Mouse (Mus musculus) cerebellum, postnatal 14 days (tissue): ENCODE data around the gene Tmem132c.

Source experiments
- DNase-seq, 2 experiments: peaks; one replicate each; pipeline ENCODE4 v3.0.0; 2021; ENCODE audit warnings: mixed read lengths in 2 of 2

Gene Tmem132c

GRCm38 (mm10) chr5:127286886-127287285 lies 45.3 kb downstream of the Tmem132c start:
- DNase-seq: no peak

- peak in 1 of 2 experiments; percentile 31 for DNase-seq
Observed at GRCm38 (mm10) chr5:127289659-127290058, 48.1 kb downstream of the Tmem132c start.

- DNase-seq: peak; percentile 84 to 94
Observed at GRCm38 (mm10) chr5:127290461-127291250, 49.0 kb downstream of the Tmem132c start.

- peak in 1 of 2 experiments; percentile 45 for DNase-seq
Observed at GRCm38 (mm10) chr5:127291581-127291980, 50.0 kb downstream of the Tmem132c start.

GRCm38 (mm10) chr5:127293698-127294097 lies 52.1 kb downstream of the Tmem132c start:
- no peak for DNase-seq

GRCm38 (mm10) chr5:127297461-127297860 lies 55.9 kb downstream of the Tmem132c start:
- DNase-seq: no peak

- DNase-seq: no peak
Observed at GRCm38 (mm10) chr5:127298060-127298459, 56.5 kb downstream of the Tmem132c start.

- DNase-seq: no peak
Observed at GRCm38 (mm10) chr5:127299010-127299409, 57.4 kb downstream of the Tmem132c start.

GRCm38 (mm10) chr5:127300597-127301254 lies 59.1 kb downstream of the Tmem132c start:
- DNase-seq: peak; percentile 88 to 90

GRCm38 (mm10) chr5:127305312-127305711 lies 63.7 kb downstream of the Tmem132c start:
- no peak for DNase-seq

- DNase-seq: peak; percentile 85 to 87
Observed at GRCm38 (mm10) chr5:127305719-127306118, 64.1 kb downstream of the Tmem132c start.

GRCm38 (mm10) chr5:127306726-127307125 lies 65.1 kb downstream of the Tmem132c start:
- DNase-seq: no peak

GRCm38 (mm10) chr5:127310318-127311004 lies 68.9 kb downstream of the Tmem132c start:
- DNase-seq: no peak

GRCm38 (mm10) chr5:127311005-127311331 lies 69.4 kb downstream of the Tmem132c start:
- DNase-seq: no peak

- peak; percentile 51 to 64 for DNase-seq
Observed at GRCm38 (mm10) chr5:127313634-127314033, 72.0 kb downstream of the Tmem132c start.

GRCm38 (mm10) chr5:127319096-127319779 lies 77.6 kb downstream of the Tmem132c start:
- no peak for DNase-seq

GRCm38 (mm10) chr5:127324645-127325044 lies 83.0 kb downstream of the Tmem132c start:
- DNase-seq: no peak

- DNase-seq: peak; percentile 55 to 74
Observed at GRCm38 (mm10) chr5:127336048-127336907, 94.7 kb downstream of the Tmem132c start.

GRCm38 (mm10) chr5:127336908-127337265 lies 95.3 kb downstream of the Tmem132c start:
- DNase-seq: no peak

GRCm38 (mm10) chr5:127339016-127339435 lies 97.4 kb downstream of the Tmem132c start:
- peak in 1 of 2 experiments; percentile 48 for DNase-seq

GRCm38 (mm10) chr5:127341158-127341557 lies 99.5 kb downstream of the Tmem132c start:
- no peak for DNase-seq

GRCm38 (mm10) chr5:127344721-127345120 lies 103.1 kb downstream of the Tmem132c start:
- no peak for DNase-seq
